Mouse (Mus musculus) kidney, embryonic 16.5 days (tissue): ENCODE data around the gene Adgrl3. TPM values are rescaled to one million over a fixed set of nuclear protein-coding genes. Genes with fewer than 3 reads are reported as not detected.
A peak's percentile ranks its signal among the peaks of the same experiment; 100 is the strongest.

Source experiments
- ATAC-seq: fragments of 200-750 bp; cut with Nextera tagmentation; 2 replicates; pipeline ENCODE4 v1.8.0; 2017; ENCODE audit warnings: moderate TSS enrichment; ENCODE audit not compliant: low FRiP score, low TSS enrichment
- H3K27ac ChIP-seq: fragments of 300-500 bp; sonication (generic); 2 replicates; pipeline ENCODE4 v1.5.1; 2014; ENCODE audit warnings: low read length
- H3K27me3 ChIP-seq: fragments of 300-500 bp; sonication (generic); 2 replicates; pipeline ENCODE4 v1.6.1; 2014; ENCODE audit warnings: low read length, control low read depth, mixed read lengths; ENCODE audit not compliant: insufficient read depth
- H3K36me3 ChIP-seq: fragments of 300-500 bp; sonication (generic); 2 replicates; pipeline ENCODE4 v1.6.1; 2014; ENCODE audit warnings: low read length, control low read depth, mixed read lengths; ENCODE audit not compliant: insufficient read depth
- H3K4me1 ChIP-seq: fragments of 300-500 bp; sonication (generic); 2 replicates; pipeline ENCODE4 v1.6.1; 2014; ENCODE audit warnings: low read length, control low read depth, mixed read lengths; ENCODE audit not compliant: insufficient read depth
- H3K4me2 ChIP-seq: fragments of 300-500 bp; sonication (generic); replicated peaks from 2 replicates; pipeline ENCODE4 v1.6.1; 2014; ENCODE audit warnings: low read depth, low read length
- H3K4me3 ChIP-seq: fragments of 300-500 bp; sonication (generic); 2 replicates; pipeline ENCODE4 v1.5.1; 2014; ENCODE audit warnings: mild to moderate bottlenecking, low read length
- H3K9ac ChIP-seq: fragments of 300-500 bp; sonication (generic); replicated peaks from 2 replicates; pipeline ENCODE4 v1.6.1; 2014; ENCODE audit warnings: low read length
- H3K9me3 ChIP-seq: fragments of 300-500 bp; sonication (generic); 2 replicates; pipeline ENCODE4 v1.6.1; 2016; ENCODE audit warnings: low read length, control low read depth
- WGBS: fragments of 180-500 bp; shearing (Covaris S2); extraction: QIAGEN DNeasy Blood & Tissue Kit; methylation state at CpG from one replicate; pipeline ENCODE4 v1.1.7; 2014; 5-methylcytosine and 5-hydroxymethylcytosine counted together
- polyA plus RNA-seq: library from polyadenylated mRNA; unstranded; fragments of >200 nt; fragmentation: Nextera tagmentation; extraction: Ambion mirVana; gene quantifications from 2 replicates; pipeline ENCODE4 v1.2.1, GENCODE M21; 2015

Adgrl3 gene
- polyA plus RNA-seq, 1 experiment from 2014 or later = 12.7 TPM

DNA sequence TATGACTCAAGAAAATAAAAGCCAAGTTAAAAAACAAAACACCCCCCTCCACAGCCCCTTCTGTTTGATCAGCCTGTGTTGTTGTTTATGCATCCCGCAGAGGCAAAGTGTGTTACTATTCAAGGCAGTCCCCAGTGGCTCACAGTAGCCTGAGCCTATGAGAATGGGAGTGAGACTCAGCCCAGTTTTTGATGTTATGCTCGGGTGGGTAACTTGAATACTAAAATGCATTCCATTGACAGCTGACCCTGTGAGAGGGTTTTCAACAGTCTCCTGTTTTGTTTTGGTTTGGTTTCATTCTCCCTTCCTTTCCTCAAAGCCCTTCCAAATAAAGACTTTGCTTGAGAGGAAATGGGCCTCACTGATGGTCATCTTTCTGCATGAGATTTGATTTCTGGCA is 8.9 kb downstream of the Adgrl3 start:
- no peak overlapping the region for H3K27ac ChIP-seq
- H3K4me1 ChIP-seq = peaks cover 13% of the 10 kb centered on the region
- no peak overlapping the region for H3K9ac ChIP-seq
- peaks cover 4% of the 10 kb centered on the region; the same call in 1 of the 2 replicates for H3K27me3 ChIP-seq
- 26% methylated on average over 2 of the region's 2 CpGs for WGBS
- H3K4me3 ChIP-seq = no peak overlapping the region
- H3K4me2 ChIP-seq = no peak overlapping the region
- peak; percentile 59; the same call in 1 of the 2 replicates for ATAC-seq
- H3K36me3 ChIP-seq = no peaks in the 10 kb centered on the region
- no peaks in the 10 kb centered on the region for H3K9me3 ChIP-seq

DNA sequence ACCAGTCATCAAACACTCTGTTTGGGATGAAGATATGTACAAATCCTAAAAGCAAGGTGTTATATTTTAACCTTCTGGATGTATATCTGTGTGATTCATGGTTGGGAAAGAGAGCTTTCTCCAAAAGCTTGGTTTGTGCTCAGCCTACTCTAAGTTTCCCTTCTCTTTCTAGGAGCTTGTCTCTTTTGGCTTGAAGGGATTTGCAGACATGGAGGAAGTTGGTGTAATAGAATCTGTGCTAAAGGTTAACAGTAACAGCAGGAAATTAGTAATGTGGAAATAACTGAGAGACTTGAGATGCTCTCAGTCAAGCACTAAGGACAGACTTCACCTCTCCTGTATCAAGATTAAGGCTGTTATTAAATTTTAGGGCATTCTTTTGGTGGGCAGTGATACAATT is 17.2 kb downstream of the Adgrl3 start:
- peaks cover 4% of the 10 kb centered on the region for H3K4me1 ChIP-seq
- no peak overlapping the region for H3K4me2 ChIP-seq
- H3K27ac ChIP-seq = no peak overlapping the region
- H3K4me3 ChIP-seq = no peak overlapping the region
- no peaks in the 10 kb centered on the region for H3K36me3 ChIP-seq
- ATAC-seq = no peak
- H3K9me3 ChIP-seq = no peaks in the 10 kb centered on the region
- no peaks in the 10 kb centered on the region for H3K27me3 ChIP-seq
- no peak overlapping the region for H3K9ac ChIP-seq

DNA sequence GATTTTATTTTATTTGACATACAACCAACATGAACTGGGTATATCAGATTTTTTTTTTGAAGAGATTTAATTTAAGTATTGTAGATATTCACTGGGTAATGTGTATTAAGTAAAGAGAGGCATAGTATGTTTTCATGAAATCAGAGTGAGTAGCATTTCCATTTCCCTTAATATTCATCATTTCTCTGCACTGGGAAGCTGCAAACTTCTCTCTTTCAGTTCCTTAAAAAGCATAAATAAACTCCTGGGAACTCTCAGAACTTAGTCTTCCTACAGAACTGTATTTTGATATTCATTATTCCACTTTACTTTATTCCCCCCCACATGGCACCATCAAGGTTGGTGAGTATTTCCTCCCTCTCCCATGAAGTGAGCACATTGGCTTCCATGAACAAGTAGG is 23.9 kb downstream of the Adgrl3 start:
- Histone ChIP-seq H3K4me1 (no peaks in the 10 kb centered on the region), H3K36me3 (no peaks in the 10 kb centered on the region), H3K4me3 (no peak overlapping the region), H3K27me3 (no peaks in the 10 kb centered on the region), H3K27ac (no peak overlapping the region), H3K9me3 (no peaks in the 10 kb centered on the region), H3K4me2 (no peak overlapping the region), H3K9ac (no peak overlapping the region)
- no peak for ATAC-seq

DNA sequence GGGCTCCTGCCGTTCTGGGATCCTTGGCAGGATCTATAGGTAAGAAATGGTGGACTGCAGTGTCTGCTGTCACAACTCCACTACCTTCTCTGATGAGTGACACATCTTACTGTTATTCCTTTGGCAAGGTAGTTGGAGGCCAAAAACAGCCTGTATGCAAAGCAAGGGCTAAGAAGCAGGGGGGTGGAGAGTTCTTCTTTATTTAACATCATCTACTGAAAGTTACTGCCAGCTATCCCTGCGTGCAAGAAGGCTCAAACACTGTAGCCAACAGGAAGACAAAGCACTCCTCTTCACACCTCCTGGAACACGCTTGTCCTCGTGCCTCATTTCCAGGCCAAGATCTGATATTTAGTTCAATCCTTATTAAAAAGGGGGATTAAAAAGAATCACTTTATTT is 26.2 kb downstream of the Adgrl3 start:
- 85% methylated on average over 4 of the region's 4 CpGs for WGBS
- no peaks in the 10 kb centered on the region for H3K4me1 ChIP-seq

DNA sequence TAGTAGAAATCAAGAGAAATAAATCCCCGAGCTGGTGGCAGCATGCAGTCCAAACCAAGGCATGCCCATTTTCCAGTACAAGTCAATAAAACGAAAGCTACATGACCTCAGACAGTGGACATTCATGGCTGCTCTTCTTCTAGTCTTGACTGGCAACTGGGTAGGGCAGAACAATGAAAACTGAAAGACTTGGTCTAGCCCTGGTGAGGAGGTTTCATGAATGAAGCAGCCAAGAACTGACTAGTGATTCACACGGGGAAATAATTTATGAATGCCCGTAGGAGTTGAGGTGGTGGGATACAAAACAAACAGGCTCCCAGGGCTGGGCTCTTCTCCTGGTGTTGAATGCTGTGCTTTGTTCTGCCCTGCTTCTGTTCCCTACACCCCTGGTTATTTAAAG is 34.7 kb downstream of the Adgrl3 start:
- no peaks in the 10 kb centered on the region for H3K36me3 ChIP-seq
- no peaks in the 10 kb centered on the region for H3K9me3 ChIP-seq
- no peak overlapping the region for H3K4me2 ChIP-seq
- no peak overlapping the region for H3K4me3 ChIP-seq
- H3K27me3 ChIP-seq = no peaks in the 10 kb centered on the region
- no peak overlapping the region for H3K27ac ChIP-seq
- 55% methylated on average over 4 of the region's 4 CpGs for WGBS
- no peak for ATAC-seq
- H3K9ac ChIP-seq = no peak overlapping the region
- no peaks in the 10 kb centered on the region for H3K4me1 ChIP-seq

More for the DNA sequence above, 26.2 kb downstream of the Adgrl3 start:
- no peak overlapping the region for H3K9ac ChIP-seq
- no peak overlapping the region for H3K4me3 ChIP-seq
- no peak overlapping the region for H3K27ac ChIP-seq
- H3K36me3 ChIP-seq = no peaks in the 10 kb centered on the region
- ATAC-seq = no peak
- H3K9me3 ChIP-seq = no peaks in the 10 kb centered on the region
- H3K4me2 ChIP-seq = no peak overlapping the region
- no peaks in the 10 kb centered on the region for H3K27me3 ChIP-seq

DNA sequence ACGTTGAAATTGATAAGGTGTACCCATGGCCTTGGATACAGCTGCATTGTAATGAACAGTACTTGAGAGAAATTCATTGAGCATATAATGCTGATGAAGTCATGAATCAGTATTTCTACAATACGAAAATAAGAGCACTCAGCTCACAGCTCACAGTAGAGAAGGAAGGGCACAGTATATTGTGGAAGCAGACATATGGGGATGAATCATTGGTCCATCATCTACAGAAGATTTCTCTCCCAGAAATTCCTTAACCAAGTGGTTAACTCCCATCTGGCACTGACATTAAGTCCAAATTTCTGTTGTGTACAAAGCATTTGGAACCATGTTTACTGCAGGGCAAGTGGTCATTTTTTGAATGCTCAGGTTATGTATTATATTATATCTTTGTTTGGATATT is 35.3 kb downstream of the Adgrl3 start:
- no peak overlapping the region for H3K4me2 ChIP-seq
- WGBS = 45% methylated on average over 2 of the region's 2 CpGs
- no peak overlapping the region for H3K9ac ChIP-seq
- no peaks in the 10 kb centered on the region for H3K9me3 ChIP-seq
- H3K27ac ChIP-seq = no peak overlapping the region
- no peaks in the 10 kb centered on the region for H3K27me3 ChIP-seq
- ATAC-seq = no peak
- no peaks in the 10 kb centered on the region for H3K36me3 ChIP-seq
- H3K4me3 ChIP-seq = no peak overlapping the region
- no peaks in the 10 kb centered on the region for H3K4me1 ChIP-seq

DNA sequence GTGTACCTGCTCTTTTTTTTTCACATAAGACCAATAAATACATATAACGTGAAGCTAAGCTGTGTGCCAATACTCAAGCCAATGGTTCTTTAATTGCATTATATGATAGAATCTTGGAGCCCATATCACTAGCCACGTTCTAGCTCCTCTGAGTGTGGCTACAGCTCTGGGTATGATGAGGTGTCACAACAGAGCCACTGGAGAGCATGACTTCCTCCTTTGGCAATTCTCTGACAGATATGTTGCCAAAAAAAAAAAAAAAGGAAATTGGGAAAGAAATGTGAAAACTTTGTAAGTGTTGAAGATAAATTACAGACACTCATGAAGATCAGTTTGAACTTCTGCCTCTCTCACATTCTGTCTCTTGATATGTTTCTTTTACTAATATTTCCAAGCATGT is 38.2 kb downstream of the Adgrl3 start:
- H3K4me2 ChIP-seq = no peak overlapping the region
- ATAC-seq = no peak
- no peaks in the 10 kb centered on the region for H3K36me3 ChIP-seq
- H3K27me3 ChIP-seq = no peaks in the 10 kb centered on the region
- H3K4me1 ChIP-seq = peaks cover 12% of the 10 kb centered on the region
- no peak overlapping the region for H3K27ac ChIP-seq
- no peak overlapping the region for H3K4me3 ChIP-seq
- H3K9ac ChIP-seq = no peak overlapping the region
- H3K9me3 ChIP-seq = no peaks in the 10 kb centered on the region
- WGBS = 80% methylated on average over 2 of the region's 2 CpGs

DNA sequence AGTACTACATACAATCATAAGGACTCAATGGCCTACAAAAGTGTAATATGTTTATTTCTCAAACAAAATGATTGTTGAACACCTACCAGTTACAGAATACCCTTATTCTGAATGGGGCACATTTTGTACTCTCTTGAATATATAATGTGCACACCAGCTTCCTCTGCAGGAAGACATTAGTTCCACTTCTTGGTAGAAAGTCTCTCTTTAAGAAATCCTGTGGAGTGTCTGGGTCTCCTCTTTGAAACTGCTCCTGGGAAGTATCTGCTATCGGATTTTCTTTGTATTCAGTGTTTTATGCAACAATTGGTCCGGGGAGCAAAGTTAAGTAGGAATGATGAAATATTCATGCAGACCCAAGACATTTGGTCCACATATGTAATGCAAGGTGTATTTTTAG is 41.0 kb downstream of the Adgrl3 start:
- Histone ChIP-seq H3K9me3 (no peaks in the 10 kb centered on the region), H3K27ac (no peak overlapping the region), H3K9ac (no peak overlapping the region), H3K27me3 (no peaks in the 10 kb centered on the region), H3K4me3 (no peak overlapping the region), H3K36me3 (no peaks in the 10 kb centered on the region), H3K4me2 (no peak overlapping the region), H3K4me1 (peaks cover 12% of the 10 kb centered on the region)
- 59% methylated on average over 2 of the region's 2 CpGs for WGBS
- no peak for ATAC-seq

DNA sequence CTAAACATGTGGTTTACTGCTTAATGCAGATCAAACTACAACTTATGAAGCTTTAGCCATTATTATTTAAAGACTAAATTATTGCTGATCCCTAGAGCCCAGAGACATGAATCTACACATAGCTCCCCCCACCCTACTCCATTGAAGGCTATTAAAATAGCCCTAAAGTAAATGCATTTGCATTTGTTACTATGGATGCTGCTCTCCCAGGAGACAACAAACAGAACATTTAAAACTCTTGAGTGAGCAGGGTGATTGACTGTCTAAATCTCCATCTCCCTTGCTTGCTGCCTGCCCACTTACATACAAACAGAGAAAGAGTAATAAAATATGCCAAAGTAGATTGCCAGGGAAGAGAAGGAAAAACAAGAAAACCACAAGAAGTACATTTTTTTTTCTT is 41.4 kb downstream of the Adgrl3 start:
- Histone ChIP-seq H3K9me3 (no peaks in the 10 kb centered on the region), H3K27me3 (no peaks in the 10 kb centered on the region), H3K4me1 (peaks cover 12% of the 10 kb centered on the region), H3K4me3 (no peak overlapping the region), H3K36me3 (no peaks in the 10 kb centered on the region), H3K27ac (no peak overlapping the region), H3K4me2 (no peak overlapping the region), H3K9ac (no peak overlapping the region)
- no peak for ATAC-seq

DNA sequence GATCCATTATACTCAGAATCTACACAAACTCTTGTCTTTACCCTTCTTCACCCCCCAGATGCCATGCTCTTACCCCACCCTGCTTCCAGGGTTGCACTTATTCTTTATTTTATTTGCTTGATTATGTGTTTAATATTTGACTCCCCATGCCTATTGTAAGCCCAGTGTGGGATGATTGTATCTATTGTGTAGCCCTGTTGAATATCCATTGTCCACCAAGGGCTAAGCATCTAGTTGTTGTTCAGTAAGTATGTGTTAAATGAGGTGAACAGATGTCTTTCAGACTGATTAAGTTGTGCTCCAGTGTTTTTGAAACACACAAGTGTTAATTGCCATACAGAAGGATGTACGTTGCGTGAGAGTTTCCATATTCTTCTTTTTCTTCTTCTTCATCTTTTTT is 44.1 kb downstream of the Adgrl3 start:
- no peaks in the 10 kb centered on the region for H3K36me3 ChIP-seq
- 96% methylated on average over 2 of the region's 2 CpGs for WGBS

DNA sequence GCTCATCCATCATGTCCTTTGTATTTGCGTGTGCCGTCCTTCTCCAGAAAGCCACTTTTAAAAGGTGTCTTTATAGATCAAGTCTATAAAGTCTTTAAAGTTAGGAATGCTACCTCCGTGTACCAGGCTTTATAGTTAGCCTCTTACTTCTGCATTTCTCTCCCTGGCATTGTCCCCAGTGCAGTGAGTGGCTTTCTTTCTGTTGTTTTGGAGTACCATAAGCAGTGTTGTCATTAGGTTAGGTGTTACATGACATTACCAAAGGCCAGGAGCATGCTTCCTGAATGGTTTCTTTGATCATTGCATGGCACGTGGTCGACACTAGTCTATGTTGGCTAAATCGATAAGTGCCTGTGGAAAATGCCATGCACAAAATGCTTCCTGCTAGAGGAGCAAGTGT is 48.2 kb downstream of the Adgrl3 start:
- H3K4me1 ChIP-seq = peaks cover 9% of the 10 kb centered on the region; the same call in 1 of the 2 replicates
- no peak overlapping the region for H3K27ac ChIP-seq
- 54% methylated on average over 6 of the region's 6 CpGs for WGBS
- H3K9ac ChIP-seq = no peak overlapping the region
- no peaks in the 10 kb centered on the region for H3K36me3 ChIP-seq
- H3K9me3 ChIP-seq = no peaks in the 10 kb centered on the region
- no peak overlapping the region for H3K4me2 ChIP-seq
- H3K27me3 ChIP-seq = no peaks in the 10 kb centered on the region
- H3K4me3 ChIP-seq = no peak overlapping the region
- no peak for ATAC-seq

More for the DNA sequence above, 44.1 kb downstream of the Adgrl3 start:
- Histone ChIP-seq H3K4me1 (peaks cover 16% of the 10 kb centered on the region), H3K27ac (no peak overlapping the region), H3K4me3 (no peak overlapping the region), H3K9me3 (no peaks in the 10 kb centered on the region), H3K27me3 (no peaks in the 10 kb centered on the region), H3K9ac (no peak overlapping the region), H3K4me2 (no peak overlapping the region)
- ATAC-seq = no peak
